Mouse (Mus musculus): ENCODE results near the gene Ulk4.
A peak's percentile ranks its signal among the peaks of the same experiment; 100 is the strongest.
"Not testable (repeated sequence)": the region's sequence is repeated elsewhere in the genome, so short reads cannot be mapped to it uniquely, and the experiment has no call there.

Gene Ulk4

DNA sequence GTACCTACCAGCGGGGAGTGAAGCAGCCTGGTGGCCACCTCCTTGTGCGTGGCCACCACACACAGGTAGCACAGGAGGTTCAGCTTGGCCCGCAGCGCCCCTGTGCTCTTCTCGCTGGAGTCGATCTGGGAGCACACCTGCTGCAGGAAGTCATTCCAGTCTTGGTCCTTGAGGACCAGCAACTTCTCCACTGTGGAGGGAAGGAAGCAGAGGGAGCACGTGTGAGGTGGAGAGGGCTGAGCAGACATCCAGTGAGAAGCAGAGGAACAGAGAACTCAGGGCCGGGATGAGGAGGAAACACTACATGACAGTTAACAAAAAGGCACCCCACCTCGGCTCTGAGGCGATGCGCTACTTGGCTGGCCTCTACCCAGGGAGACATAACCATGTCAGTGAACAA, 26.1 kb downstream of the Ulk4 start:
- no peak for DNase-seq (ENCODE audit: low read depth)

DNA sequence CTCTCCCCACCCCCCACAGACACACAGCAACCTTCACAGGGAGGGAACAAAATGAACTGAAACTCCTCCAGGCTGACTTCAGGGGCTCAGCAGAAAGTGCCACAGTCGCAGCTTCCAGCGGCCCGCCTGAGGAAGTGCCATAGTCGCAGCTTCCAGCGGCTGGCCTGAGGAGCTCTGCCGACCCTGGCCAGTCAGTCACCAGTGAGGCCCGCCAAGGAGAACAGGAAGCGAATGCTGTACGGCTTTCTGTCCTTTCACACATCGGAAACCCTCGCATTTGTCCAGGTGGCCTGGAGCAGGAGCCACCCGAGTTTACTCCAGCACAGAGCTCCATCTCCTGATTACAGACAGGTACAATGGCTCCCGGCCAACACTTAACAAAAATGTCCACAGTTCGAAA, 27.2 kb downstream of the Ulk4 start:
- no peak for DNase-seq (ENCODE audit: low read depth)

DNA sequence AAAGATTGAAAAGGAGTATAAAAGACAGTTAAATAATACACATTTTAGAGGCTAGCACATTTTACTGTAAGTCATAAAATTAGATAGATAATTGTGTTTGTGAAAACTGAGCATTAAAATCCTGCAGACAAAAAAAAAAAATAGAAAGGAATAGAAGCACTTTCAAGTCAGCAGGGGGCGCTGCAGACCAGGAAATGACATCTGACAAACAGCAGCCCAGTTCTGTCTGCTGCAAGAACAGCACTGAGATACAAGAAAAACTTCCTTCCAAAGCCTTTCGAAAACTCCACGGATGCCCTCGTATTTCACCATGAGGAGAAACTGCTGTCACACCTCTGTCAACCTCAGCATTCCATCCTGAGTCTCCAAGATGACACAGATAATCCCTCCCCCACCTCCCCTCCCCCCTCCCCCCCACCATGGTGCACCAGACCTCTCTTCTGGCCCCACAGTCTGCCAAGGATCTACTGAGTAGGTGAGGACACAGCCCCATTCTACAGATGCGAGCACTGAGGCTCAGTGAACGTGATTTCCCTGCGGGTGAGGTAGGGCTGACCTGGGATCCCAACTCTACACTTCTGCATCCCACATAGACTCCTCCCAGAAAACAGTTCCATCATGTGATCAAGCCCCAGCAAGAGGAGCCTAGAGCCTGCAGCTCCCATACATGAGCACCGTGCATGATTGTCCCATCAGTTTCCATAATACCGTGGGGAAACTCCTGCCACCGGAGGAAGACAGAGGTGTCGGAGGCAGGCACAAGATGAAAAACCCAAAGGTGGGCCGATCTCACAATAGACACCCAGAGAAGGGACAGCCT, 28.8 kb downstream of the Ulk4 start:
- peak; percentile 85 for DNase-seq (ENCODE audit: low read depth)

DNA sequence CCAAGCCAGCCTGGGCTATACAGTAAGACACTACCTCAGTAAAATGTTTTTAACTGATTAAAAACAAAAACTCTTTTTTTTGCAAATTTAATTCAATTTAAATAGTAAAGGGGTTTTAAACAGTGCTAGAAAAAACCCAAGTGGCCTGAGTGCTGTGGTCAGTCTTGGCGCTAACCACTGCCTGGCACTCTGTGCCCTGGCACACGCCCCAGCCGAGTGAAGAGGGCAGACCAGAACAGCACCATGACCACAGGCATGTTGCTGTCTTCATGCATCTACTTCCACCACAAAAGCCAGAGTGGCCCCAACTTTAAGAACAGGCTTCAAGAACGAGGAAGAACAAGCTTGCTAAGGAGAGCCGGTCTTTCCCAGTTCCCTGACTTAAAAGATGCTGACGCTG, 29.9 kb downstream of the Ulk4 start:
- no peak for DNase-seq (ENCODE audit: low read depth)

DNA sequence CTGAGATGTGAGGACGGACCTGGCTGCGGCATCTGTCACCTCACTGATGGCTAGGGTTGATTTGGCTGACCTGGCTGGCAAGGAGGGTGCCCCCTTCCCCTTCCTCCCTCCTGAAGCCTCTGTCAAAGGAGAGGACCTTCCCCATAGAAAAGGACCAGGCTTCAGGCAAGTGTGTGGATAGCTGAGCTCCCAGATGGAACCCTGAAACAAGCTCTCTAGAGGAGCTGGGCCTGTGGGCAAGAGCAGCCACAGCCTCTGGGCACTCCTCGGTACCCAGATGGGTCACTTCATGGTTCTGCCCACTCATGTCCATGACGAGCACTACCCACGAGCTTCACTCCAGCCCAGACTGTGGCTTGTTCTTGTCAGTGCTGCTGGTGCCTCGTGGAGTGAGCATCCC, 34.7 kb downstream of the Ulk4 start:
- no peak for DNase-seq (ENCODE audit: low read depth)

DNA sequence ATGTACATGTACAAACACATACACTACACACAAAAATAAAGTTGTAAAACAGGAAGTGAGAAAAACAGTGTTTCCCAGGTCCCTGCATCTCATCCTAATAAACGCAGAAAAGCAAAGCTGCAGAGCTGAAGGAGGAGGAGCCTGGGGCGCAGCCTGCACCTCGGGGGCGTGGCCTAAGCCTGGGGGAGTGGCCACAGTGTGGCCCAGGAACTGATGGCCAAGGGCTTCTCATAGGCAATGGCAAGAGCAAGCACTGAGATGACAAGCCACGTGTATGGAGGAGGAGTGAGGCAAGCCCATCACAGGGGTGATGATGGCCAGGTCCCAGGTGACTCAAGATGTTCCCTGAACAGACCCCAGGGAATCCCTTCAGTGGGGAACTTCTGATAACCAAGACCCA, 35.2 kb downstream of the Ulk4 start:
- no peak for DNase-seq (ENCODE audit: low read depth)

DNA sequence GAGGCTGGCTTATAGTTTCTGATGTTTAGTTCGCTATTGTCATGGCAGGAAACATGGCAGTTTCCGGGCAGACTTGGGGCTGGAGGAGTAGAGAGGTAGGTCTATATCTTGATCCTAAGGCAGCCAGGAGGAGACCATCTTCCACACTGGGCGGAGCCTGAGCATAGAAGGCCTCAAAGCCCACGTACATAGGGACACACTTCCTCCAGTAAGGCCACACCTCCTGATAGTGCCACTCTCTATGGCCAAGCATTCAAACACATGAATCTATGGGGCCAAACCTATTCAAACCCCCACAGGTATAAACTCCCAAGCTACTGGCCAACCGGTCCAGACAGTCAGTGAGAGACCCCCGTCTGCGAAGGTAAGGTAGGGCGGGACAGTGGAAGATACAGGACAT, 35.6 kb downstream of the Ulk4 start:
- no peak for DNase-seq (ENCODE audit: low read depth)

DNA sequence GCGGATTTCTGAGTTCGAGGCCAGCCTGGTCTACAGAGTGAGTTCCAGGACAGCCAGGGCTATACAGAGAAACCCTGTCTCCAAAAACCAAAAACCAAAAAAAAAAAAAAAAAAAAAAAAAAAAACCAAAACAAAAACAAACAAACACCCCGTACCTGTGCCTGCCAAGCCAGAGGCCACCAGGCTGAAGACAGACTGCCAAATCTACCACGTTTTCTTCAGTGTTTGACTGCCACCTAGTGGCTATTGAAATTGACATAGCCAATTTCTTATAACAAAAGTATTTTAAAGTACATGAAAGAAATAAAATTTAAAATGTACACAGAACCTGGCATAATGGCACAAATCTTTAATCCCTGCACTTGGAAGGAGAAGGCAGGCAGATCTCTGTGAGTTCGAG, 36.8 kb downstream of the Ulk4 start:
- peak; percentile 74 for DNase-seq (ENCODE audit: low read depth)

DNA sequence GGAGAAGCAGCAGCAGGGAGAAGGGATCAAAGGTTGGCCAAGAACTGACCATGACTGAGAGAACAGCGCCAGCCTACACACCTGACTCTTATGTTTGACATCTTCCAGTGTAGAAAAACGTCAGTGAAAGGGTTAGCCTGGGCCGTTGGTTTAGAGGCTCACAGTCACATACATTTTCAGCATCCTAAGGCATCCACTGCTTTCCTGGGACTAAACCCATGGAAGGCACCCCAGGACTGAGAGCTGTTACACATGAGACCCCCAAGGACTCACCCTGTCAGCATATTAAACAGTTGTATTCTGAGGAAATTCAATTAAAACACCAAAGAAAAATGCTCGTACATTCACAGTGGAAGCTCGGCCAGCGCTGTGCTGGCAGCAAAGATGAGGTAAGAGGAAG, 37.4 kb downstream of the Ulk4 start:
- DNase-seq (ENCODE audit: low read depth): no peak

DNA sequence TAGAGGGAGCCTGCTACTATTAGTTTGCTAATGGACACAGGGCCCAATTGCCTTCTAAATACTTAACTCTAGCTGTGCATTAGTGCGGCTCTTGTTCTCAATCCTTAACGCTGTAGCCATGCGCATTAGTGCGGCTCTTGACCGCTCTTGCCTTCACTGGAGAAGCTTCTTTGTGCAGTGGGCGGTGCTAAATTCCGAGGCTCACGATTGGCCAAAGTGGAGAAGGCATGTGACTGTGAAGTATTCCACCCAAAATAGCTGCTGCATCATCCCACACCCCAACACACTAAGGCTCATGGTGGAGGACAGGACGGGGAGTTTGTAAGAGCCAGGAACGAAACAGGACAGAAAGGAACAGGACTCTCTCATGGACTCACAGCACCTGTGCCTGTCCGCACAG, 58.4 kb downstream of the Ulk4 start:
- DNase-seq (ENCODE audit: low read depth): no peak

DNA sequence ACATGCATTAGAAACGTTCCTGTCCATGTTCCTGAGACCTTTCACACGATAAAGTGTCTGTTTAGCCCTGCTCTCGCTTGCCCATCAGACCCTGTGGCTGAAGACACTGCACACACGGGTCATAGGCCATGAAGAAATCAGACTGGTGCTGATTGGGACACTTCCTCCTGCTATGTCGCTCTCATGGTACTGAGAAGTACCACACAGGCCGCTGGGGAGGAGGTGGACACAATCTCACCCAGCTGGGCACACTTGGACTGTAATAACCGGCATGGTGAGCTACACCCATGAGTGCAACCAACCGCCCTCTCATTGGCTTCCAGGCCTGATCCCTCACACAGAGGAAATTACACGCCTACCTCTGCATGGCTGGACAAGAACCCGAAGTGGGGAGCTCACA, 58.8 kb downstream of the Ulk4 start:
- no peak for DNase-seq (ENCODE audit: low read depth)

DNA sequence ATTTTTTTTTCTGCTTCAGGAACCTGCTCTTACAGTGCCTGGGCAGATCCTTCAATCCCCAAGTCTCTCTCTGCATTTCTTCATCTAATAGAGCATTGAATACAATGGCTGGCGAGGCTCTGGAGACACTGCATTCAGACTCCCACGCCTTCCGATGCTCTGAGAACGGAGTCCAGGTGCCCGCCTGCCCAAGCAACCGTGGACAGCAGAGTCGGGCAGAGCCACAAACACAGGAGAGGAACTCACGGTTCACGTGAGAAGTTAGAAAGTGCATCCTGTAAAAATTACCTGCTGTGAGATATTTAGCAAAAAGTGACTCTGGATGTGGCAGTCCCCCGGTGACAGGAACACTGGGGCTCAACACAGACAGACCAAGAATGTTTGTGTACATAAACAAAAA, 59.3 kb downstream of the Ulk4 start:
- no peak for DNase-seq (ENCODE audit: low read depth)

DNA sequence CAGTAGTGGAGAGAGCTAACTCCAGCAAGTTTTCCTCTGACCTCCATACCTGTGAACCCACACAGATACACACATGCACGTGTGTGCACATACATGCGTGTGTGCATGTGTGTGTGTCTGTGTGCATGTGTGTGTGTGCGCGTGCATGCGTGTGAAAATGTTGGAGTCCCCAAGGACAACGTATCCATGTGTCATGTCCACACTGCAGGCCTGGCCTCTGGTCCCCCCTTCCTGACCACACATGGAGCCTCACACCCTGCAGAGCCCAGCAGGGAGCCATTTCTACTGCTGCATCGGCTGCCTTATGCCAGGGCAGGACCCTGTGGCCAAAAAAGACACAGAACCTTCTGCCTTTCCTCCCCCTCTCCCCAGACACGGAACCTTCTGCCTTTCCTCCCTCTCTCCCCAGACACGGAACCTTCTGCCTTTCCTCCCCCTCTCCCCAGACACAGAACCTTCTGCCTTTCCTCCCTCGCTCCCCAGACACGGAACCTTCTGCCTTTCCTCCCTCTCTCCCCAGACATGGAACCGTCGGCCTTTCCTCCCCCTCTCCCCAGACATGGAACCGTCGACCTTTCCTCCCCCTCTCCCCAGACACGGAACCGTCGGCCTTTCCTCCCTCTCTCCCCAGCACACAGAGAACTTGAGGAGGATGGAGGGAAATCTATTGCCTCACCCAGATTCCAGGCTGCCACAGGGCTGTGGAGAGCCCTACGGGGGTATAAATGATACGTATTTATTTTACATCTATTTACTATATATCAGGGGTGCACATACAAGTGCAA, 60.3 kb downstream of the Ulk4 start:
- no peak for DNase-seq (ENCODE audit: low read depth)

DNA sequence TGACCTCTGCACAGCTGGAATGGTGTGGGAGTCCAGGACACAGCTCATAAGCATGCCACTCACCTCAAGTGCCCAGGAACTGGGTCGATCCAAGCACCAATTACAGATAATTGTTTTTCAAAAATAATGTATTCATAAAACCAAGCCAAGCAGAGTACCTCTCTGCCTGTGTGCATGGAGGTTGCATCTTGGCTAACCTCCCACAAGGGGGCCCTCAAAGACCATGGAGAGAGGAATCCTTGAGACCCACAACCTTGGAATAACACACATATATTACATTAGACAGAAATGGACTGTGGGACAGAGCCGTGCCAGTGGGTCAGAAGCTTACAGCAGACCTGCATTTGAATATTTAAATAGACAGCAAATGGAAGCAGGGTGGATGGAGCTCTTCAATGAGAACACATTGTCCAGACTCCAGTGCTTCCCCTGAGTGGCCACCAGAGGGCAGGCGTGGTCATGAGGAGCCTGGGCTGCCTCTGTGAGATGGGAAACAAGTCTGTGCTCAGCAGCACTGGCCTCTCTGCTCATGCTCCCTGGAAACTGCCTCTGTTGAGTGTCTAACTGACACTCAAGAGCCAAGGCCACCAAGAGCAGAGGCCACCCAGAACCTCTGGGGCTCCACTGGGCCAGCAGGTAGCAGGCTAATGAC, 61.5 kb downstream of the Ulk4 start:
- peak; percentile 64 for DNase-seq (ENCODE audit: low read depth)

DNA sequence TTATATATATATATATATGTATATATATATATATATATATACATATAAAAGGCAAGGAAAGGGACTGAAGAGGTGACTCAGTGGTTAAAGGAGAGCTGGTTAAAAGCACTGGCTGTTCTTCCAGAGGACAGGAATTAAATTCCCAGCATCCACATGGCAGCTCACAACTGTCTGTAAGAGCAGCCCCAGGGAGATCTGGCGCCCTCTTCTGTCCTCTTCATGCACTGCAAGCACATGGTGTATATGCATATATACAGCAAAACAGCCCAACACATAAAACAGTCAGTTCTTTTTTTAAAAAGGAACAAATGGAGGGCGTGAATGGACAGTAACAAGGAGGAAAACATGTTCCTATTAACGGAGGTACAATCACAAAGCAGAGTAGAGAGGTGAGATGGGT, 64.7 kb downstream of the Ulk4 start:
- peak; percentile 17 for DNase-seq (ENCODE audit: low read depth)

DNA sequence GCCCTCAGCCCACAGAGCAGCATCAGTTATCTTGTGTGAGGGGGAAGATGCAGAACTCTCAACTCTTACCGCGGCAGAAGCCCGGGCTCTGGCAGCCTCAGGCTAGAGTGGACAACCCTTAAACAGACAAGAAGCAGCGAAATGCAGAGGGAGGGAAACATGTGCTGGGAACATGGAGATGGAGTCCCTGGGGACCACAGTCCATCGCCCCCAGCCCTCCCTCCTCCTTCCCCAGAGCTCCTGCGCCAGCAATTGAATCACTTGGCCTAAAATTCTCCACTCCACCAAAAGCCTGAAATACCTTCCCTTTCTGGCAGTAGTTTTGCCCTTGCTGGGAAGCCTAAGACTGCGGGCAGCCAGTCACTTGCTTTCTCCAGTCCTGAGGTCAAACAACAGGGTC, 72.0 kb downstream of the Ulk4 start:
- no peak for DNase-seq (ENCODE audit: low read depth)

DNA sequence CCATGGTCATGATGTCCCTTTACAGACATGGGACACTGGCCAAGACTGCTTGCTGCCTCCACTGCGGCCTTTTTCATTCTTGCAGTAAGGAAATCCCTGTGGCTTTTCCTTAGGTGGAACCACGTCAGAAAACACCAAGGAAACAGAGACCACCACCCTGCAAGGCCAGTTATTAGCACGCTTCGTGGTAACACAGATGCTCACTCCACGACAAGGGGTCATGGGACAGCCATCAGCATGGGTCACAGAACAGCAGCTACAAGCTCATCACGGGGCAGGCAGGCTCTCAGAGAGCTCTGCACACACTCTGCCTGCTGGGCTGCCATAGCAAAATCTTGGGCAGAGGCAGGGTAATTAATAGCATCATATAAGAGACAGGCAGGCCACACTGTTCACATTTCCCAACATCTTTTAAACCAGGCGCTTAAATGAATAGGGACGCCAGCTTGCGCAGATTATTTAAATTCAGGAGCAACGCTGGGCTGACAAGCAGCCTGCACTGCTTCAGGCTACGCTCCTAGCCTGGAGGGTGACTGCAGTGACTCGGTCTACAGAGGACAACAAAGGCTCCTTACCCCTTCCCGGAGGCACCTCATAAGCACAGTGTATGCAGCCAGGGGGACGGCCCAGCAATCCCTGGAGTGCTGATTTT, 72.7 kb downstream of the Ulk4 start:
- DNase-seq (ENCODE audit: low read depth): no peak

DNA sequence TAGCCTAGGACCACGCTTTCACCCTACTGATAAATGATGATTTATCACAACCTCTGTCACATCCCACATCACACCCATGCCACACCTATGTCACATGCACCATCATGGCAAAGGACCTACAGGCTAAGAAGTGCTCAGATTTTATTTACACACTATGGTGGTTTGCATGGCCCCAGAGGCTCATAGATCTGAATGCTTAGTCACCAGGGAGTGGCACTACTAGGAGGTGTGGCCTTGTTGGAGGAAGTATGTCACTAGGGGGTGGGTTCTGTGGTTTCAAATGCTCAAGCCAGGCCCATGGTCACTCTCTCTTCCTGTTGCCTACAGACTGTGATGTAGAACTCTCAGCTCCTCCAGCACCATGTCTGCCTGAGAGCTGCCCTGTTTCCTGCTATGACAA, 73.3 kb downstream of the Ulk4 start:
- DNase-seq (ENCODE audit: low read depth): peak; percentile 7

DNA sequence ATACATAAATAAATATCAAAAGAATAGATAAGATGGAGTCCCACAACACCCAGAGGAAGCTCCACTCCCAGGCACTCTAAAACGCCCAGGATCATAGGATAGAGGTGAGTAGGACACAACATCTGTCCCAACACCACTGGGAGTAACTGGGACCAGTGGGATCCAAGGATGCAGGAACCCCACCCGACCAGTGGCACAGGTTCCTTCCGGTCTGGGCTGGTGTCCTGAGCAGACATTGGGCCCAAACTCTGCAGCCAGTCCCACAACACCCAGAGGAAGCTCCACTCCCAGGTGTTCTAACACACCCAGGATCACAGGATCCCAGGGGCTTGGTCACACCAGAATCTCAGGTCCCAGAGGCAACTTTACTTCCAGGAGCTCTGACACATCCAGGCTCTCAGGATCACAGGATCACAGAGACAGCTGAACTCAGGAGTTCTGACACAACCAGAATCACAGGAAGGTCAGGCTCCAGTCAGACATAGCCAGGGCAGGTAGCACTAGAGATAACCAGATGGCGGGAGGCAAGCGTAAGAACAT, 77.8 kb downstream of the Ulk4 start:
- DNase-seq (ENCODE audit: low read depth): not testable (repeated sequence)

DNA sequence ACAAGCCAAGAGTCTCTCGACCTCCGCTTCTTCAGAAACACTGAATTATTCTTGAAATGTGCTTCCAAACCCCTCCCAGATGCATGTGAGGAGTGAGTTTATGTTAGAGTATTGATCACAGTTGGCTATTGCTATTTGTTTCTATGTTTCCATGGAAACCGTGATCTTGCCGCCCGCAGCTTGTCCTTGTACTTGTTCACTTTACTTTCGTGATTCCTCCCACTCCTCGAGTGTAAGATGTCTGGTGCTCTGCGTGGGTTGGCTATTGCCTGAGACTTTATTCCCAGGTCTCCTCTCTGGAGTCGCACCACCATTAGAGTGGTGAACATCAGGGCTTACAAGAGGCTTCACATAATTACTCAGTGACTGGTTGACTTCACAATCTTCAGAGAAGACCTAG, 80.5 kb downstream of the Ulk4 start:
- DNase-seq (ENCODE audit: low read depth): no peak

DNA sequence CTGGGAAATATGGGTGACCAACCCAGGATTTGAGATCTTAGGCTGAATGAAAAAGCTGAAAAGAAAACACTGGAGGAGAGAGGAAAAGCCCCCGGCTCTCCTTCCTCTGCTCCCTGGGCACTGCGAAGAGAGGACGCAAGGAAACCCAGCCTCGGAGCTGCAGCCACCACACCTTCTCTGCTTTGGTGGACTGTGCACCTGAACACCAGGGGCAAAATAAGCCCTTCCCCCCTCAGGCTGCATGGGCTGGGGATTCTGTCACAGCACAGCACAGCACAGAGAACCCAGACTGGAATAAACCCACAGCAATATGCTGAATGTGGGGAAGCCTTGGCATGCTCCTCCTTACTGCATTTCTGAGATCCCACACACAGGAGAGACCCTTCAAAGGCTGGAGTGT, 81.9 kb downstream of the Ulk4 start:
- DNase-seq (ENCODE audit: low read depth): no peak

DNA sequence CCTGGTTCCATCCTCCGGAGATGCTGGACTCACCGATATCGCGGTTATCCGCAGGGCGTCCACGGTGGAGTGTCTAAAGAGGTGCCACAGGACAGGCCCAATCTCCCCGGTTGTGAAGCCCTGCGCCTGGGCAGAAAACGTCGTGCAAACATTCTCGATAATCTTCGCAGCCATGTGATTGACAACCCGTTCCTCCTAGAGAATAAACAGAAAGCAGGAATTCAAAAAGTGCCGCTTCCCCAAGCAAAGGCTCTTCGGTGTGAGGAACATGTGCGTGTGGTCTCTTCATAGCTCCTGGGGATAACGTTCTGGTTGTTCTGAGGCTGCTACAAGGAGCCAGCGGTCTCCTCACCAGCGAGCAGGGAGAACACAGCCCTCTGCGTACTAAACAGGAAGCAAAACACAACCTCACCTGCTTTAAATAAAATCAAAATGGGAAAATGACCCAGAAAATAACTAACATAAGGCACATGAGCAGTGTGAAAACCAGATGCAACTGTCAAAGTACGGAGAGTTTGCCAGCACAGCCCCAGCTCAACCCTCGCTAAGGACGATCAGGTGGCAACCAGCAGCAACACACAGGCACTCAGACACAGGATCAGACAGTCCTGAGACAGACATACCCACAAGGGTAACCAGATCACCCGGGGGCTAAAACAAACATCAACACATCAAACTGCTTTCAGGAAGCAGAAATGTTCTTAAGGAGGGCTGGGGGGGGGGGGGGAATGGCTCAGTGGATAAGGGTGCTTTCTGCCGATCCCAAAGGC, 84.2 kb downstream of the Ulk4 start:
- no peak for DNase-seq (ENCODE audit: low read depth)

All from 416B (cell line).